Mouse (Mus musculus) G1E (cell line): ENCODE results near the gene Gtf2a2. TPM values are rescaled to one million over a fixed set of nuclear protein-coding genes. Genes with fewer than 3 reads are reported as not detected.

Source experiments
- ATAC-seq: 2 replicates; pipeline ENCODE4 v1.8.0; 2016; ENCODE audit warnings: mild to moderate bottlenecking; ENCODE audit not compliant: insufficient number of reproducible peaks, poor library complexity, low FRiP score, severe bottlenecking; ENCODE audit errors: extremely low read depth
- DNase-seq: peaks from one replicate; pipeline ENCODE4 v3.0.0; 2012; ENCODE audit warnings: low spot score
- H3K27me3 ChIP-seq: 2 replicates; pipeline ENCODE4 v1.6.1; 2012; ENCODE audit warnings: mild to moderate bottlenecking, low read length, inconsistent platforms; ENCODE audit not compliant: insufficient read depth
- H3K36me3 ChIP-seq: replicated peaks from 2 replicates; pipeline ENCODE3; 2012; ENCODE audit warnings: mild to moderate bottlenecking, inconsistent platforms
- H3K4me1 ChIP-seq: 2 replicates; pipeline ENCODE4 v1.6.1; 2012; ENCODE audit warnings: low read depth, low read length, inconsistent platforms, mixed read lengths; ENCODE audit not compliant: insufficient read depth
- H3K4me3 ChIP-seq: 2 replicates; pipeline ENCODE4 v1.5.1; 2012; ENCODE audit warnings: low read depth, mild to moderate bottlenecking, inconsistent platforms, low read length, moderate library complexity, mixed read lengths
- H3K9me3 ChIP-seq: replicated peaks from 2 replicates; pipeline ENCODE4 v1.6.1; 2012; ENCODE audit warnings: inconsistent platforms
- CTCF ChIP-seq: IDR thresholded peaks from 2 replicates; pipeline ENCODE4 v1.5.1; 2012; ENCODE audit warnings: low read depth, low read length, inconsistent platforms, mixed read lengths
- GATA1 ChIP-seq: IDR thresholded peaks from 2 replicates; pipeline ENCODE4 v1.6.1; 2012; ENCODE audit warnings: borderline replicate concordance, low read length, inconsistent platforms, mixed read lengths
- GATA2 ChIP-seq: IDR thresholded peaks from 2 replicates; pipeline ENCODE4 v1.6.1; 2012; ENCODE audit warnings: low read depth, low read length, inconsistent platforms, borderline replicate concordance
- POLR2AphosphoS5 ChIP-seq: IDR thresholded peaks from 2 replicates; pipeline ENCODE4 v1.6.1; 2012; ENCODE audit warnings: low read depth, low read length, inconsistent platforms; ENCODE audit not compliant: insufficient replicate concordance
- TAL1 ChIP-seq: conservative IDR thresholded peaks from 2 replicates; pipeline ENCODE4 v1.6.1; 2012; ENCODE audit warnings: low read depth, low read length, inconsistent platforms, mixed read lengths
- polyA plus RNA-seq: library from polyadenylated mRNA; stranded (reverse); fragments of >175 nt; gene quantifications from 2 replicates; pipeline ENCODE4 v1.2.3, GENCODE M21; 2012
- total RNA-seq, 2 experiments: library from RNA; stranded (forward) in 1 of 2; stranded (reverse) in 1 of 2; fragments of 200-1000 nt in 1 of 2; fragments of >200 nt in 1 of 2; fragmentation: Nextera tagmentation in 1 of 2; gene quantifications; 2 replicates each; pipeline ENCODE4 v1.2.3; 2014 to 2017

Gene Gtf2a2
- total and polyA plus RNA-seq, 3 experiments = 67.6 to 188 (median 83.4) TPM

DNA sequence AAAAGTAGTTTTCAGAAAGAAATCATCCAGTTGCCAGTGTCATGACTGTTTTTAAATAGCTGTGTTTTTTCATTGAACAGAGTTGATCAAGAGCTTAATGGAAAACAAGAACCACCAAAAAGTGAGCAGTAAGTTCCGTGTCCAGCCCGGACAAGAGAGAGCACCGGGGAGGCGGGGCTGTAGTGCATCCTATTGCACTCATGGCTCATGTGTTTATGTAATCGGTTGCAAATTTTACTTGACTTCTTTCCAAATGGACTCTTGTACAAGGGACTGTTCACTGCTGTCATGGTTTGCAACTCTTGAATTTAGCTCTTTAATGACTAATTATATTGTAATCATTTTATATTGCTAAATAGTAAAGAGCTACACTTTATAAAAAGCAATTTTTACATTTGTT, 5.4 kb upstream of the Gtf2a2 start:
- ATAC-seq (no peak), DNase-seq (no peak)
- no peak for TF ChIP-seq POLR2AphosphoS5
- no peak for TF ChIP-seq TAL1
- TF ChIP-seq GATA2 = no peak
- no peak for TF ChIP-seq CTCF
- TF ChIP-seq GATA1 = no peak
- H3K4me1 ChIP-seq = peaks cover 9% of the 10 kb centered on the region
- H3K36me3 ChIP-seq = peaks cover 78% of the 10 kb centered on the region
- no peaks in the 10 kb centered on the region for H3K9me3 ChIP-seq
- H3K27me3 ChIP-seq = no peaks in the 10 kb centered on the region
- H3K4me3 ChIP-seq = no peak overlapping the region

DNA sequence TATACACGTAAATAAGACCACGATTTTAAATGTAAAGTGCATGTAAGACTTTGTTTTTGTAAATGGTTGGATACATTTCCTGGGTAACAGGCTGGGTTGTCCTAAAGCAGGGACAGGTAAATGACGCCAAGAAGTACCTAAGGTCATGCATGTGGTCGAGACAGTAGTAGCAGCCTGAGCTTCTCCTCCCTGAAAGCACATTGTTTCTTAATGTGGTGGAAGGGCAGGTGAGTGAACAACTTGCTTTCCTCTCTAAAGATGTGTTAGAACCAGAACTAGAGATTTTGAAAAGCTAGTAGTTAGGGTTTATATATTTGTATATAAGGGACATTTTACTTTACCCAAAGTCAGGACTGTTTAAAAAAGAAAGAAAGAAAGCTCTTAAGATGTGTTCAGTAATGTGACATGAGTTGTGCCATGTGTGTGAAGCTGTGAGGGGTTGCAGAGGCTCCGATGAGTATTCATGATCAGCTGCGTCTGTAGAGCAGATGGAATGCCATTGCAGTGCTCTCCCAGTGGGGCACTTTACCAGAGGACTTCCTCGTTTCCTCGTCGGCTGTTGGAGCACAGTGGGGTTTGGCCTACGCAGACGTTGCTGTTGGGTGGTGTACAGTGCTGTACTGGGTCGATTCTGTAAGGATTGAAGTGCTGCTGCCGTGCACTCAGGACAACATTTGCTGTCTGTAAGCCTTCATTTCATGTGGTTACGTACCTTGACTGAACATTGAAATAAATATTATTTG, 4.7 kb upstream of the Gtf2a2 start:
- no peak for ATAC-seq
- DNase-seq = no peak
- Histone ChIP-seq H3K36me3 (peaks cover 71% of the 10 kb centered on the region), H3K27me3 (no peaks in the 10 kb centered on the region), H3K4me1 (peaks cover 12% of the 10 kb centered on the region), H3K4me3 (no peak overlapping the region), H3K9me3 (no peaks in the 10 kb centered on the region)
- no peak for TF ChIP-seq GATA1
- no peak for TF ChIP-seq TAL1
- no peak for TF ChIP-seq GATA2
- no peak for TF ChIP-seq POLR2AphosphoS5
- TF ChIP-seq CTCF = no peak

DNA sequence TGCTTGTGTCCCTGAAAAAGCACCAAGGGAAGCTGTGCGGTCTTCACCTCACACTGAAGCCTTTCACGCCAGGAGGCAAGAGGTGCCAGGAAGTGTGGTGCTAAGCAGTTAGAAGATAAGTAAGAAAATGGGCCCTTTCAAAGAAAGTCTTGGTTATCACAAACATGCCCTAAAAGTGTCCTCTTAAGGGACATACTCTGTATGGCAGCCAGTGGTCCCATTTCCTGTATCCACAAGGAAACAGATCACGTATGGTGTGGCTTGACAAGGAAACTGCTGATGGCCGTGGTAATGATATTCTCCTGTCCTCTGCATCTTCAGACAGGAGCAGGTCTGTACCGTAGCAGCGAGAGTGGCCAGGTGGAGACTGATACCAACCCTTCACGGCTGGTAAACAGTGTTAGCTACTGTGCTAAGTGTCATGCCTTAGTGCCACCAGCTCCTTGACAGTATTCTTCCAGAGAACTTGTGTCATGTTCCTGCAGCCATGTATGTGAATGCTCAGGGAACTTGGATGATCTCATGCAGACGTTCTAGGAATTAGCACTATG, 2.5 kb upstream of the Gtf2a2 start:
- H3K27me3 ChIP-seq = no peaks in the 10 kb centered on the region
- peaks cover 55% of the 10 kb centered on the region for H3K36me3 ChIP-seq
- TF ChIP-seq POLR2AphosphoS5 = no peak
- TF ChIP-seq GATA1 = no peak
- TF ChIP-seq TAL1 = no peak
- TF ChIP-seq GATA2 = no peak
- no peak for TF ChIP-seq CTCF
- no peaks in the 10 kb centered on the region for H3K9me3 ChIP-seq
- no peak overlapping the region for H3K4me3 ChIP-seq
- ATAC-seq (no peak), DNase-seq (no peak)
- H3K4me1 ChIP-seq = peaks cover 23% of the 10 kb centered on the region

DNA sequence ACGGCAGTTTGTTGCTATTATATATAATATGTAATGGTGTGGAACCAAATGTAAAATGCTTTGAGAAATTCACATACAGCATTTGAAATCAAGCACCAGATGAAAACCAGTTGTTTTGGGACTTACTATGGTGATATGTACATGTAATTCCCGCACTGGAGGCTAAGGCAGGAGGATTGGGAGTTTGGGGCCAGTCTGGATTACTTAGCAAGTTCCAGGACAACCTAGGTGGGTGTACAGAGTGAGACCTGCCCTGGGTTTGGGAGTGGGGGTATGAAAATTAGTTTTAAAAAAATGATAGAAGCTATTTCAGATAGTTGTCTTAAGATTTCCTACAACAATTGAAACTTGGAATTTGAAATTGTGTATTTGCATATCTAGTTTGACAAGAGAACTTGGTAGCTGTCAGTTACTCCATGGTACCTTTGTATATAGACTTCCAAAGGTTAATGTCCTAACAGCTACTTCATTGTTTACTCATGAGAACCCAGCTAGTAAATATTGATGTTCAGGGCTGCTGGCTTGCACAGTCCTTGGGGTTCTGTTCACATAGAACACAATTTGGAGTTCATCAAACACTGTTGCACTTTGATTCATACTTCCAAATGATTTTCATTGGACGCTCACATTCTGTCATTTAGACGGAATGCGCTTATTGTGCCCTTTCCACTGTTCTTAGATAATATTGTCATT, 1.4 kb upstream of the Gtf2a2 start:
- DNase-seq (no peak), ATAC-seq (no peak)
- TF ChIP-seq CTCF (no peak), GATA2 (no peak), POLR2AphosphoS5 (no peak)
- H3K4me3 ChIP-seq = no peak overlapping the region
- H3K36me3 ChIP-seq = peaks cover 50% of the 10 kb centered on the region
- H3K9me3 ChIP-seq = no peaks in the 10 kb centered on the region
- peaks cover 29% of the 10 kb centered on the region for H3K4me1 ChIP-seq
- no peaks in the 10 kb centered on the region for H3K27me3 ChIP-seq

DNA sequence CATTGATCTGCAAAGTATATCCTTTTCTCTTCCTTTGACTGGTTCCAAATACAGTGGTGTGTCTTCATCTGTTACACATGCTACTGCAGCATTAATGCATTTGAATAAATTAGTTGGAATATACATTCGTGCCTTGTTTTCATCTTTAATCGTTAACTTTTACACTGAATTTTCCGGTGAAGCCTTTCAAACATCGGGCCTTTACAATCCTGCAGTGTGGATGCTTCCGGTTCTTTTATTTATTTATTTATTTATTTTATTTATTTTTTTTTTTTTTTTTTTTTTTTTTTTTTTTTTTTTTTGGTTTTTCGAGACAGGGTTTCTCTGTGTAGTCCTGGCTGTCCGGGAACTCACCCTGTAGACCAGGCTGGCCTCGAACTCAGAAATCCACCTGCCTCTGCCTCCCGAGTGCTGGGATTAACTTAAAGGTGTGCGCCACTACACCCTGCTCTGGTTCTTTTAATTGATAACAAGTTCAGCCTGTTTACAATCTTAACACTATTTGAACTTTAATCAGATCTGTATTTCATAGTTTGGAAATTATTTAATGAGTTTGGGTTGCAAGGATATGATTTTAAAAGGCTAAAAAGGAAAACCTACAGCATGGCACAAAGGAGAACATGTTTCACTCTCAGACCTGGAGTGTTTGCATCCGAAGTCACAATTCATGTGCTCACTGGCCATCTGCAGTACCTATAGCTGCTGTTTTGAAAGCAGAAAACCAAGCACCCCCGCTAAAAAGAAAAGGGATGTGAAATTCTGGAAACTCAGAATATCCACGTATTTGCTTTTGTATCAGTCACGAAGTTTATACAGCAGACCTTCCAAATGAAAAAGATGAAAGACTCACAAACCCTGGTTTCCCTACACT, 578 bp upstream of the Gtf2a2 start:
- Histone ChIP-seq H3K4me3 (peak overlapping the region; percentile 92), H3K27me3 (no peaks in the 10 kb centered on the region), H3K9me3 (no peaks in the 10 kb centered on the region), H3K4me1 (peaks cover 36% of the 10 kb centered on the region), H3K36me3 (peaks cover 54% of the 10 kb centered on the region)
- DNase-seq (no peak), ATAC-seq (no peak)
- TF ChIP-seq CTCF (no peak), GATA2 (no peak), GATA1 (no peak), POLR2AphosphoS5 (no peak), TAL1 (no peak)

DNA sequence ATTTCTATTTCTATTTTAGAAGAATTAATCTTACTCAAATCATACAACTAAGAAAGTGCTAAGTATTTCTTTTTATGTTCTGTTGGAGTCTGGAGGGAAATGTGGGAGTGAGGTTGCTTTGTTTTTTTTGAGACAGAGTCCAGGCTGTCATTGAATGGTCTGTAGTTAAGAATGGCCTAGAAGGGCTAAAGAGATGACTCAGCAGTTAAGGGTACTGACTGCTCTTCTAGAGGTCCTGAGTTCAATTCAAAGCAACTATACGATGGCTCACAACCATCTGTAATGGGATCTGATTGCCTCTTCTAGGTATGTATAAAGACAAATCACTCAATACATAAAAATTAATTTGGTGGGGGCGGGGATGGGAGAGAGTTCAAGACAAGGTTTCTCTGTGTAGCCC, 3.3 kb downstream of the Gtf2a2 start:
- Histone ChIP-seq H3K27me3 (no peaks in the 10 kb centered on the region), H3K4me1 (peaks cover 37% of the 10 kb centered on the region), H3K36me3 (peaks cover 47% of the 10 kb centered on the region), H3K4me3 (no peak overlapping the region), H3K9me3 (no peaks in the 10 kb centered on the region)
- no peak for DNase-seq
- no peak for ATAC-seq
- TF ChIP-seq TAL1 (no peak), GATA1 (no peak), GATA2 (no peak), POLR2AphosphoS5 (no peak), CTCF (no peak)
